Mouse (Mus musculus) cerebellum, postnatal 14 days (tissue): Measurements from ENCODE around the gene Angpt4.

Source experiments
- DNase-seq, 2 experiments: peaks; one replicate each; pipeline ENCODE4 v3.0.0; 2021; ENCODE audit warnings: mixed read lengths in 2 of 2

Angpt4 gene

GRCm38 (mm10) chr2:151916061-151916831 lies 5.2 kb downstream of the Angpt4 start:
- no peak for DNase-seq

- DNase-seq: no peak
These were observed 8.1 kb downstream of the Angpt4 start for GRCm38 (mm10) chr2:151919140-151919539.

- no peak for DNase-seq
These were observed 10.1 kb downstream of the Angpt4 start for GRCm38 (mm10) chr2:151921068-151921467.

- no peak for DNase-seq
These were observed 10.6 kb downstream of the Angpt4 start for GRCm38 (mm10) chr2:151921596-151921995.

GRCm38 (mm10) chr2:151924276-151924675 lies 13.3 kb downstream of the Angpt4 start:
- peak in 1 of 2 experiments; percentile 62 for DNase-seq

GRCm38 (mm10) chr2:151925715-151926114 lies 14.7 kb downstream of the Angpt4 start:
- peak; percentile 36 to 40 for DNase-seq

GRCm38 (mm10) chr2:151927103-151927502 lies 16.1 kb downstream of the Angpt4 start:
- no peak for DNase-seq

- peak; percentile 90 to 97 for DNase-seq
These were observed 19.5 kb downstream of the Angpt4 start for GRCm38 (mm10) chr2:151930389-151931074.

- DNase-seq: no peak
These were observed 26.9 kb downstream of the Angpt4 start for GRCm38 (mm10) chr2:151937893-151938292.

GRCm38 (mm10) chr2:151938780-151939200 lies 27.8 kb downstream of the Angpt4 start:
- peak; percentile 69 to 73 for DNase-seq

GRCm38 (mm10) chr2:151939651-151940420 lies 28.8 kb downstream of the Angpt4 start:
- no peak for DNase-seq

GRCm38 (mm10) chr2:151941269-151941668 lies 30.3 kb downstream of the Angpt4 start:
- peak in 1 of 2 experiments; percentile 65 for DNase-seq

GRCm38 (mm10) chr2:151944106-151944505 lies 33.1 kb downstream of the Angpt4 start:
- DNase-seq: no peak

- DNase-seq: no peak
These were observed 36.6 kb downstream of the Angpt4 start for GRCm38 (mm10) chr2:151947617-151948016.

GRCm38 (mm10) chr2:151948311-151948710 lies 37.3 kb downstream of the Angpt4 start:
- no peak for DNase-seq

- DNase-seq: no peak
These were observed 38.2 kb downstream of the Angpt4 start for GRCm38 (mm10) chr2:151949082-151949774.

- DNase-seq: no peak
These were observed 42.7 kb downstream of the Angpt4 start for GRCm38 (mm10) chr2:151953665-151954064.

GRCm38 (mm10) chr2:151956500-151957137 lies 45.6 kb downstream of the Angpt4 start:
- DNase-seq: peak in 1 of 2 experiments; percentile 55

- no peak for DNase-seq
These were observed 48.3 kb downstream of the Angpt4 start for GRCm38 (mm10) chr2:151959274-151959673.

GRCm38 (mm10) chr2:151961284-151962196 lies 50.5 kb downstream of the Angpt4 start:
- DNase-seq: no peak

- DNase-seq: peak; percentile 81 to 87
These were observed 51.5 kb downstream of the Angpt4 start for GRCm38 (mm10) chr2:151962474-151962873.
